Mouse (Mus musculus) brain, adult 2 months (tissue): ENCODE data around the gene Mybpc2.
A peak's percentile ranks its signal among the peaks of the same experiment; 100 is the strongest.

Source experiments
- DNase-seq: peaks from one replicate; pipeline ENCODE4 v3.0.0; 2011; ENCODE audit warnings: low read depth, low spot score

The Mybpc2 gene

DNA sequence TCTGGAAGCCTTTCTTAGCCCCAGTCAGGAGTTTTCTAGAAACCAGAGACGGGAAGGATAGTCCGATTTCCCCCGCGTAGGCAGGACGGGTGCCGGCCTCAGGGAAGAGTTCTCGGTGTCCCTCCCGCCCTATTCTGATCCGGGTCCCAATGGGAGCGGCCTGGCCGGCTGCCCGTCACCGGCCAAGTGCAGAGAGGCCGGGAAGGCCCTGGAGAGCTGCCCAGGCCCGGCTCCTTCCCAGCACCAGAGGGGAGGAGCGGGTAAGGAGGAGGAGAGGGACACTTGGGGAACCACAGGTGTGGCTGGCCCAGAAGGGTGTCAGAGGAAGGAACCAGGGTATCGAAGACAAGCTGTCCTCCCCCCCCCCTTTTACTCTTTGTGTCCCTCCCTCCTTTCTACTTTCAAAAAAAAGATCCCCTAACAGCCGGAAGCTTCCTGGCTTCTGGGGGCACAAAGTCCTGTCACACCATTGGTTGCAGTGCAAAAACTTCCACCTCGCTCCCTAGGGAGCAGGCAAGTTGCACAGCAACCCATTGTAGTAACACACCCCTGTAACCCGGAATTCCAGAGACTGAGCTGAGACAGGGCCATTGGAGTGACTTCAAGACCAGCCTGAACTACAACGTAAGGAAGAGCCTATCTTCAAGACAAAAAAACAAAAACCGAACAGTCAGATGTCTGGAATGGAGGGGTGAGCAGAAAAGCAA is 823 bp upstream of the Mybpc2 start:
- peak; percentile 45 for DNase-seq

GRCm38 (mm10) chr7:44523056-44523455 is 1.4 kb downstream of the Mybpc2 start:
- no peak for DNase-seq

DNA sequence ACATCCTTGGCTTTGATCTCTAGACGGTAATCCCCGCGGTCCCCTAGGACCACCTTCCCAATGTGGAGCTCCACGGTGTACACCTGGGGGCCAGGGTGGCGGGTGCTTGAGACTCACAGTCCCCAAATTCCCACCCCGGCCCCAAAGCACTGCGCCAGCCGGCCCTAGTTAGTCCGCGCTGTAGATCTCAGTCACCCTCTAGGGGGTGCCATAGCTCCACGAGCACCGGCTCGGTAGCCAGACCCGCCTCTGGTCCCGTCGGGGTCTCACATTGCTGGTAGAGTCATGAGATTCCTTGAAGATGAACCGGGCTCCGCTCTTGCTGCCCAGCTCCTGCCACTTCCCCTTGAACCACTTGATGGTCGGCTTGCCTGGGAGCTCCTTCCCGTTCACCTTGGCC is 2.7 kb downstream of the Mybpc2 start:
- DNase-seq = peak; percentile 46

GRCm38 (mm10) chr7:44520990-44521389 is 3.5 kb downstream of the Mybpc2 start:
- DNase-seq = no peak

DNA sequence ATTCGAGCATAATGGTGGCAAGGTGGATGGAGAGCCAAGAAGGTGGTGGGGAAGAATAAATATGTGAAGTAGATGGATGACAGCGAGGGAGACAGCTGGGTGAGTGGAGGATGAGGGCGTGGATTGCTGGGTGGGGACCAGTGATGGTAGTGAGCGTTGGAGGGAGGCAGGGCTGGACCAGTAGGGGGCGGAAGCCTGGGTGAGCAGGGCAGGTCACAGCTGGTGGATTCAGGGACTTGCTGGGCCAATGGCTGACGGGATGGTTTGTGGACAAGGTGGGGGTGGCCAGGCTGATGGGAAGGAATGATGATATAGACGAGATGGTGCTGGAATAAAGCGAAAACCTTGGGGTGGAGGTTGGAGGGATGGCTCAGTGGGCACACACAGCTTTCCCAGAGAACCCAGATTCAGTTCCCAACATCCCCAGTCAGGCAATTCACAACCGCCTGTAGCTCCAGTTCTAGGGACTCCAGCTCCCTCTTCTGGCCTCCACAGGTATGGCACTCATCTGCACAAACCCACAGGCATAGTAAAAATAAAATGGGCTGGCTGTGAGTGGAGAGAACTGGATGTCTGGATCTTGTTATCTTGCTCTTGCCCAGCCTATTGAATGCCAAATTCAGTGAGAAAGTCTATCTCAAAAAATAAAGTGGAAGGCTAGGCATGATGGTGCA is 5.1 kb downstream of the Mybpc2 start:
- no peak for DNase-seq

GRCm38 (mm10) chr7:44507491-44507890 is 17.0 kb downstream of the Mybpc2 start:
- no peak for DNase-seq

DNA sequence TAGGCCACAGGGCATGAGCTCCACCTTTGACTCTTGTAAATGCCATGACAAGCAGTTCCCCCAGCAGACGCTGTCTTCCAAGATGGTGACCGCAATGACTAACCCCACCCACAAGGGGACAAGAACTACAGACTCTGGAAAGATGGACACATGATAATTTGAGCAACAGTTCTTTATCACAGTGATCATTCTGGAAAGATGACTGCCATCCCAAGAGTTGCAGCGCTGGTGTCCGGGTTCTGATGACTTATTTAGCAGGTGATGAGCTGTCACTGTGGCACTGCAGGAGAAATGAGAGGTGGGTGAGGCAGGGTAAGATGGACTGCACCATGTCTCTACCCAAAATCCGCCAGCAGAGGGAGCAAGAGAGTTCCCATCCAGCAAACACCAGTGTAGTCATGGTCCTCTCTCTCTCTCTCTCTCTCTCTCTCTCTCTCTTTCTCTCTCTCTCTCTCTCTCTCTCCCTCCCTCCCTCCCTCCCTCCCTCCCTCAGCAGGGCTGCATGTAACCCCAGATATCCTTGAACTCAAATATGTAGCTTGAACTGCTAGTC is 22.8 kb downstream of the Mybpc2 start:
- DNase-seq = peak; percentile 91

DNA sequence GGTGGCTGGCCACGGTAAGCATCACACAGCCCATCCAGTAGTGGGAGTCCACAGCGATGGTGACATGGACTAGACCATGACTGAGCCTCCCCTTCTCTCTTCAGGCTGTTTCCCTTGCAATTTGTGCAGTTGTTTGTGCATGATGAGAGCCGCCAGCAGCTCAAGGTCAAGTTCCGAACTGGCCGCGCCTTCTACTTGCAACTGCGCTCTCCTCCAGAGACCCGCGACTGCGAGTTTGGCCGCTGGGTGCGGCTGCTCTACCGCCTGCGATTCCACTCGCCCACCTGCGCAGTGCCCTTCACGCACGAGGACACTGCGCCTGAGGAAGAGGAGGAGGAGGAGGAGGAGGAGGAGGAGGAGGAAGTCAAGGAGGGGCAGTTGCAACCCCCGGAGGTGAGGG is 24.4 kb downstream of the Mybpc2 start:
- DNase-seq = no peak

DNA sequence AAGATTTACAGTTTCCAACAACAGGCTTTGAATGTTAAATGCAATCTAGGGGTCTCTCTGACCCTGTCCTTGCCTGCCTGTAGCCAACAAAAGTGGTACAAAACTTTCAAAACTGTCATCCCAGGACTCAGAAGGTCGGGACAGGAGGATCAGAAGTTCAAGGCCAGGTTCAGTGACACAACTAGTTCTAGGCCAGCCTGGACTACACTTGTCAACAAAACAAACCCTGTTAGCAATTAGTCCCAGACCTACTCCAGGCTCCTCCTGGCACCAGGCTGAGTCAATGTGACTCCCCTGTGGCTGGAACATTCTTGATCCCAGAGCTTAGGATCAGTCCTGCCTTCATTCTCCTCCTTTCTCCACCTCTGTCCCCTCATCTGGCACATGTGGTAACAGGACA is 25.5 kb downstream of the Mybpc2 start:
- DNase-seq = no peak

GRCm38 (mm10) chr7:44497361-44498055 is 26.9 kb downstream of the Mybpc2 start:
- no peak for DNase-seq

DNA sequence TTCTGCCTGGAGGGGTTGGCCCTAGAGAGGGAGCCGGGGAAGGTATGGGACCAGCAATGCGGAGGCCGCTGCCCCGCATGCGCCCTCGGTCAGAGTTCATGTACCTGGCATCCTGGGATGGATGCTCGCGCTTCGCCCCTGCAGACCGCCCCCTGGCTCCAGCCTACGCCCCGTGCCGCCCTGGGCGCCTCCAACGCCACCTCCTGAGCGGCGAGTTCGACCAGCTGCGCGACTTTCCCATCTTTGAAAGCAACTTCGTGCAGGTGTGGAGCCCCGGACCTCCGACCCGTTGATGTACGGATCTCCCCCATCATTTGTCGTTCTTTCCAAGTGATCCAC is 27.7 kb downstream of the Mybpc2 start:
- DNase-seq = no peak

- peak; percentile 99 for DNase-seq
Observed at GRCm38 (mm10) chr7:44495992-44496770, 28.3 kb downstream of the Mybpc2 start, which contains the start of the genes Emc10 and Fam71e1. Gene Emc10 (minus strand): TSS chr7:44496529. Gene Fam71e1 (plus strand): TSS chr7:44496581.

- no peak for DNase-seq
Observed at GRCm38 (mm10) chr7:44495086-44495485, 29.4 kb downstream of the Mybpc2 start.

GRCm38 (mm10) chr7:44494681-44495080 is 29.8 kb downstream of the Mybpc2 start:
- no peak for DNase-seq

DNA sequence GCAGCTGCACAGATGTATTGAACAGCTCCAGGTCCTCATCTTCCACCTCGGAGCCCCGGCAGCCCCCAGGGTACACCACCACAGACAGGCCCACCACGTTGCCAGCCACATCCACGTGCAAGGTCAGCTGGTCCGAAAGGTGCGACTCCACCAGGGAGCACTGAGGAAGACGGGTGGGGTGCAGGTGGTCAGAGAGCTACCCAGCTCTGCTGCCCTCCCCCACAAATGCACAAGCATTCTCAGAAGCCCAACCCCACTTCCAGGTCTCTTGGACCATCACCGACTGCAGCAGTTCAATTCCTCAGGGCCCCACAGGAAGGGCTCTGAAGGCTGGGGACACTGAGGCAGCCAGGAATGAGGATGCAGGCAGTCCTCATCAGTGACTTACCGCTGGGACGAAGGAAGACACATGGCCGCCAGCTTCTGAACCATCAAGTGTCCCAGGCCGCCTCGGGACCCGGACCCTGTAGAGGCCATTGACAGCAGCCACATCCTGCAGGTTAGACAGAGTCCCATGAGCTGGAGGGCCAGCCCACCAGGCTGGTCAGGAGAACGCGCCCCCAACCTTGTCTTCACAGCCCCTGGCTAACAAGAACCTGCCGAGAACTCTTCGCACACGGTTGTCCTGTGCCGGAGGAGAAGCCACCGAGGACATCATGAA is 32.2 kb downstream of the Mybpc2 start:
- DNase-seq = no peak

DNA sequence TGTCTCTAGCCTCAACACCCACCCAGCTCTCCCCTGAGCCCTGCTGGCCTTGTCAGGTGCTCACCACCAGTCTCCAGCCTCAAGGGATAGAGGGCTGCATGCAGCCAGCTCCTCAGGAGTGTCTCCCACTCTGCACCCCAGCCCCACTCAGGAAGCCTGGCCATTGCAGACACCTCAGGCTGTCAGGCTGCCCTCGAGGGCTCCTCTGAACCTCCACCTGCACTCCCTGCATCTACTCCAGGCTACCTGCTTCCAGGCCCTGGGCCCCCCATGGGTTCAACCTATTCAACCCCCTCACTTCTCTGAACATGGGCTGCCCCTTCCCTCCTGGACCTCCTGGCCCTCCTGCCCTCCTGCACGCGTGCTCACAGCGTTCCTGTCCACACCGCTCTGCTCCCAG is 33.1 kb downstream of the Mybpc2 start:
- no peak for DNase-seq

DNA sequence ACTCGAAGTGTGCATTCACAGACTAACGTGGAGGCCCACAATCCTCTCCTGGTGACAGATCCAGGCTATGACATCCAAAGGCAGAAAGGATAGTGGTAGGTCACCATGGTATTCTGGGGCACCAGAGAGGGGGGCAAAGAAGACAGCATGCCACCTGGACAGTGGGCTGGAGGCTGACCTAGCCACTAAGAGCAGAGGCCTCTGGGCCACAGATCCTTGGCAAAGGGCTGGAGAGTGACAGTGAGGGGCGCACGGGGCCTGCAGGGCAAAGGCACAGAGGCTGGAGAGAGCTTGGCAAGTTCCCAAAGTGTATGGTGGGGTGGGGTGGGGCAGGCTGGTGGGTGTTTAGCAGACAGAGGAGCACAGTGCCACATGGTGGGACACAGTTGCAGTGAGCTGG is 34.2 kb downstream of the Mybpc2 start:
- no peak for DNase-seq

DNA sequence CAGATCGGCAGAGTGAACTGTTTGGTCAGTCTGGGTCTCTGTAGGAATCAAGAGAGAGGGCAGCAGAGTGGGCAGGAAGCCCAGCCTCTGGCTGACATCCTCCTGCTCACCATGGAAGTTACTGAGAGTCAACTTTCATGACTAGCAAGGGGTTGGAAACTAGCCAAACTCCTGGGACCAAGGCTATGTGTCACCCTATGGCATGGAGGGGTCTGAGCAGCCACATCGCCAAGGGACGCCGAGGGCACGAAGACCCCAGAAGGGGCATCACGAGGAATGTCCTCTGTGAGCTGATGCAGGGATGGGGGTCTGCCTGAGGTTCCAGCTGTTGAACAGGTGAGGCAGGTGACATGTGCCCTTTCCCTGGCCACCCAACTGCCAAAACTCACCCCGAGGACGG is 35.9 kb downstream of the Mybpc2 start:
- no peak for DNase-seq

GRCm38 (mm10) chr7:44487936-44488335 is 36.5 kb downstream of the Mybpc2 start:
- DNase-seq = no peak

DNA sequence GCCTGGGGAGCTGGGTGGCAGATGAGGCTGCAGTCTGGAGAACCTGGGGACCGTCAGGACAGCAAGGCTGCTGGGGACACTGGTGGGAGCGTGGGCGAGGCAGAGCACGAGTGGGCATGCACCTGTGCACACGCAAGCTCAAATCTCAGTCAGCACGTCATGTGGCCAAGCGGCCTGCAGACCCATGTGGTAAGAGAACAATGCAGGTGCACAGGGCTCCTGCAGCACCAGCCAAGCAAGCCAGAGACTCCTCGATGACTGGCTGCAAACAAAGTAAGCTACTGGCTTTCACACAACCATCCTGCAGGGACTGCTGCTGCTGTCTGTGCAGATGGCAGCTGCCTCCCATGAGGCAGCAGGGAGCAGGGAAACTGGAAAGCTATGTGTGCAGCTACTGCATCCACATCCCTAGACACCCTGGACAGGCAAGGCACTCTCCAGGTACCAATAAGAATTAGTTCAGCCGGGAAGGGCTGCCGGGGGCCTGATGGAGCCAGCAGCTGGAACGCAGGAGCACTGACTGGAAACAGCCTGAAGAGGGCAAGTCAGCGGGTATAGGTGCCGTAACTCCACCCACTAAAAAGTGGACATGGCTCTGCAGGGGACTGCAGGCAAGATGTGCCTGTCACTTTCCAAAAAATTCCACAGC is 37.4 kb downstream of the Mybpc2 start:
- DNase-seq = peak; percentile 68
